Mouse (Mus musculus) forebrain, postnatal 0 days (tissue): Measurements from ENCODE around the gene Slc35g3. TPM values are rescaled to one million over a fixed set of nuclear protein-coding genes. Genes with fewer than 3 reads are reported as not detected.
A peak's percentile ranks its signal among the peaks of the same experiment; 100 is the strongest.

Experiments
- ATAC-seq: fragments of 200-750 bp; cut with Nextera tagmentation; 2 replicates; pipeline ENCODE4 v1.8.0; 2017; ENCODE audit warnings: mild to moderate bottlenecking, moderate library complexity
- DNase-seq: peaks from one replicate; pipeline ENCODE4 v3.0.0-alpha.2; 2015
- H3K27ac ChIP-seq: fragments of 300-500 bp; sonication (generic); 2 replicates; pipeline ENCODE4 v1.5.1; 2014; ENCODE audit warnings: low read depth, mild to moderate bottlenecking, antibody characterized with exemption, low read length, moderate library complexity, mixed read lengths
- H3K27me3 ChIP-seq: fragments of 300-500 bp; sonication (generic); 2 replicates; pipeline ENCODE4 v1.6.1; 2014; ENCODE audit warnings: mild to moderate bottlenecking, low read length, mixed read lengths; ENCODE audit not compliant: insufficient read depth
- H3K36me3 ChIP-seq: fragments of 300-500 bp; sonication (generic); 2 replicates; pipeline ENCODE4 v1.6.1; 2014; ENCODE audit warnings: mild to moderate bottlenecking, moderate library complexity; ENCODE audit not compliant: insufficient read depth
- H3K4me1 ChIP-seq: fragments of 300-500 bp; sonication (generic); 2 replicates; pipeline ENCODE4 v1.6.1; 2014; ENCODE audit warnings: antibody characterized with exemption; ENCODE audit not compliant: insufficient read depth
- H3K4me2 ChIP-seq: fragments of 300-500 bp; sonication (generic); 2 replicates; pipeline ENCODE4 v1.6.1; 2014; ENCODE audit warnings: low read depth, mild to moderate bottlenecking, moderate library complexity
- H3K4me3 ChIP-seq: fragments of 300-500 bp; sonication (generic); 2 replicates; pipeline ENCODE4 v1.5.1; 2014; ENCODE audit warnings: low read depth, low read length, mixed read lengths
- H3K9ac ChIP-seq: fragments of 300-500 bp; sonication (generic); 2 replicates; pipeline ENCODE4 v1.6.1; 2014; ENCODE audit warnings: mild to moderate bottlenecking
- H3K9me3 ChIP-seq: fragments of 300-500 bp; sonication (generic); 2 replicates; pipeline ENCODE4 v1.6.1; 2016; ENCODE audit warnings: low read length
- CTCF ChIP-seq: sonication (generic); IDR thresholded peaks from 2 replicates; pipeline ENCODE4 v1.5.1; 2016; ENCODE audit warnings: antibody characterized with exemption, control low read depth, low read depth
- WGBS: fragments of 180-500 bp; shearing (Covaris S2); extraction: QIAGEN DNeasy Blood & Tissue Kit; methylation state at CpG from one replicate; pipeline ENCODE4 v1.1.7; 2014; 5-methylcytosine and 5-hydroxymethylcytosine counted together
- polyA plus RNA-seq: library from polyadenylated mRNA; unstranded; fragments of >200 nt; fragmentation: Nextera tagmentation; extraction: Ambion mirVana; gene quantifications from 2 replicates; pipeline ENCODE4 v1.2.1, GENCODE M21; 2015
- total RNA-seq: library from RNA; depleted of rRNA; stranded (reverse); fragments of >200 nt; gene quantifications from 2 replicates; pipeline ENCODE4 v1.2.3, GENCODE M21; 2014

Gene Slc35g3
- total and polyA plus RNA-seq, 2 experiments from 2014 or later, result not detected

DNA sequence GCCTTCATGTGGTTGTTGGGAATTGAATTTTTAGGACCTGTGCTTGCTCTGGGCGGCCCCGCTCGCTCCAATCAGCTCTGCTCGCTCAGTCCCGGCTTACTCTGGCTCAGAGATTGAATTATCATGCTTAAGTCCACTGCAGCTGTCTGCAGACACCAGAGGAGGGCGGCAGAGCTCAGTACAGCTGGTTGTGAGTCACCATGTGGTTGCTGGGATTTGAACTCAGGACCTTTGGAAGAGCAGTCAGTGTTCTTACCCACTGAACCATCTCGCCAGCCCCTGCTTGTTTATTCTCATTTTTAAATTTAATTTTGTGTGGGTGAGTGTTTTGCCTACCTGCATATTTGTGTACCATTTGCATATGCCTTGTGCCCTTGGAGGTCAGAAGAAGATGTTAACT is 1.8 kb upstream of the Slc35g3 start:
- no peaks in the 10 kb centered on the region for H3K27me3 ChIP-seq
- 68% methylated on average over 7 of the region's 7 CpGs for WGBS
- TF ChIP-seq CTCF, result peak; percentile 39
- H3K4me1 ChIP-seq, result peaks cover 14% of the 10 kb centered on the region
- no peaks in the 10 kb centered on the region for H3K9me3 ChIP-seq
- no peaks in the 10 kb centered on the region for H3K36me3 ChIP-seq
- H3K27ac ChIP-seq, result no peak overlapping the region
- no peak overlapping the region for H3K4me2 ChIP-seq
- ATAC-seq (no peak), DNase-seq (no peak)
- no peak overlapping the region for H3K4me3 ChIP-seq
- no peak overlapping the region for H3K9ac ChIP-seq

DNA sequence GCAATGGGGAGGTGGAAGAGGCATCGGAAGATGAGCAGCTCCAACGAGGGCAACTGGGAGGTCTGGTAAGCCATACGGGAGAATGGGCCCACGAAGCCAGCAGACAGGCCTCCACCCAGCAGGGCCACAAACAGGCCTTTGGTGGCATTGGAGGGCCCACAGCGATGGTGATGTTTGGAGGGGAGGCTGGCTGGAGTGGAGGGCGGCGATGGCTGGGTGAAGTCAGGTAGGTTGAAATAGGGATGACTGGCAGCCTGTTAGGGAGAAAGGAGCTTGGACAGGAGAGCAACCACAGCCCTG is 917 bp downstream of the Slc35g3 start:
- Histone ChIP-seq H3K9ac (no peak overlapping the region), H3K27ac (no peak overlapping the region), H3K4me2 (no peak overlapping the region), H3K4me3 (no peak overlapping the region), H3K27me3 (no peaks in the 10 kb centered on the region), H3K4me1 (peaks cover 20% of the 10 kb centered on the region), H3K36me3 (no peaks in the 10 kb centered on the region), H3K9me3 (no peaks in the 10 kb centered on the region)
- no peak for TF ChIP-seq CTCF
- ATAC-seq, result no peak
- no peak for DNase-seq
- WGBS, result 94% methylated on average over 7 of the region's 7 CpGs

GRCm38 (mm10) chr11:69760160-69760900 is 1.4 kb downstream of the Slc35g3 start:
- Histone ChIP-seq H3K4me2 (peak overlapping the region; percentile 67), H3K36me3 (no peaks in the 10 kb centered on the region), H3K4me3 (no peak overlapping the region), H3K9ac (peak overlapping the region; percentile 72; the same call in 1 of the 2 replicates), H3K9me3 (no peaks in the 10 kb centered on the region), H3K27ac (peak overlapping the region; percentile 97), H3K4me1 (peaks cover 21% of the 10 kb centered on the region), H3K27me3 (no peaks in the 10 kb centered on the region)
- 78% methylated on average over 14 of the region's 14 CpGs for WGBS
- DNase-seq (no peak), ATAC-seq (no peak)
- TF ChIP-seq CTCF, result no peak

- H3K4me3 ChIP-seq, result peak overlapping the region; percentile 58
- H3K9ac ChIP-seq, result peak overlapping the region; percentile 72
- TF ChIP-seq CTCF, result 0 out of 2 replicates have a peak, but pooled peaks have one; percentile 10
- H3K27ac ChIP-seq, result peak overlapping the region; percentile 97
- peaks cover 24% of the 10 kb centered on the region for H3K4me1 ChIP-seq
- peak; percentile 83 for ATAC-seq
- 1% methylated on average over 37 of the region's 37 CpGs for WGBS
- no peaks in the 10 kb centered on the region for H3K9me3 ChIP-seq
- no peaks in the 10 kb centered on the region for H3K36me3 ChIP-seq
- DNase-seq, result peak; percentile 90
- H3K27me3 ChIP-seq, result no peaks in the 10 kb centered on the region
- H3K4me2 ChIP-seq, result peak overlapping the region; percentile 67
Observed at GRCm38 (mm10) chr11:69758971-69759721, 2.6 kb downstream of the Slc35g3 start.

DNA sequence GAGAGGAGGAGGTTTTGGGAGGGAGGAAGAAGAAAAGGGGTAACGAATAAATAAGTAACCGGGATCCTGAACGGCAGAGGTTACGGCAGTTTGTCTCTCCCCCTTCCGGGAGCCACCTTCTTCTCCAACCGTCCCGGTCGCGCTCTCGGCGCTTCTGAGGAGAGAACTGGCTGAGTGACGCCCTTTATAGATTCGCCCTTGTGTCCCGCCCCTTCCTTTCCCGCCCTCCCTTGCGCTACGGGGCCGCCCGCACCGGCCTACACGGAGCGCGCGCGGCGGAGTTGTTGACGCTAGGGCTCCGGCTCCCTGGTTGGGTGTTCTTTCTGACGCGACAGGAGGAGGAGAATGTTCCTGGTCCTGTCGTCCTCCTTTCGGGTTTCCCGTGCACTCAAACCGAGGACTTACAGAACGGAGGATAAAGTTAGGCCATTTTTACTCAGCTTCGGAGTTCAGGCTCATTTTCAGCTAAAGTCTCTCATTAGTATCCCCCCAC is 3.2 kb downstream of the Slc35g3 start, which contains the start of gene Polr2a:
Gene Polr2a (minus strand): TSS at position 160 of the 493 bp plus-strand sequence.
- peak; percentile 100 for DNase-seq
- H3K9me3 ChIP-seq, result no peaks in the 10 kb centered on the region
- peak within 1 kb of the TSS; percentile 97 for H3K27ac ChIP-seq
- H3K4me1 ChIP-seq, result peaks cover 24% of the 10 kb centered on the region
- H3K4me2 ChIP-seq, result peak within 1 kb of the TSS; percentile 67
- no peaks in the 10 kb centered on the region for H3K27me3 ChIP-seq
- H3K9ac ChIP-seq, result peak within 1 kb of the TSS; percentile 72
- no peaks in the 10 kb centered on the region for H3K36me3 ChIP-seq
- ATAC-seq, result peak; percentile 95
- no peak; the same call in 1 of the 2 replicates for TF ChIP-seq CTCF
- WGBS, result under 1% methylated on average over 34 of the region's 36 CpGs
- H3K4me3 ChIP-seq, result peak within 1 kb of the TSS; percentile 58

DNA sequence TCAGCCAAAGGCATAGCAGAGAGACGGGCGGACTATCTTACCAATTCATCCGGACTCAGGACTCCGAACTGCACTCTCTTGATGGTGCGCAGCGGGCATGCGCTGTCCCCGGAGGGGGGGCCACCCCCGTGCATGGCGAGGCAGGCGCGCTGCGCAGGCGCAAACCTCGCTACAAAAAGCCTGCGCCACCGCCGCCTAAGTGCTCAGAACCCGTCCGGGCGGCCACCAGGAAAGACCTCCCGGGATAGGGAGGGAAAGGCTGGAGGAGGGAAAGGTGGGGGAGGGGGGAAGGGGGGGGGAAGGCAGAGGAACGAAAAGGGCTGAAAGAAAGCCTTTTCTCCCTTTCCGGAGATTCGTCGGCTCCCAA is 3.7 kb downstream of the Slc35g3 start:
- H3K4me2 ChIP-seq, result peak overlapping the region; percentile 67
- H3K4me3 ChIP-seq, result peak overlapping the region; percentile 58
- peak; percentile 14; the same call in 1 of the 2 replicates for TF ChIP-seq CTCF
- no peaks in the 10 kb centered on the region for H3K9me3 ChIP-seq
- H3K27ac ChIP-seq, result peak overlapping the region; percentile 97
- no peaks in the 10 kb centered on the region for H3K36me3 ChIP-seq
- WGBS, result under 1% methylated on average over 26 of the region's 26 CpGs
- DNase-seq, result peak; percentile 98
- peak overlapping the region; percentile 72 for H3K9ac ChIP-seq
- H3K4me1 ChIP-seq, result peaks cover 24% of the 10 kb centered on the region
- peak; percentile 85 for ATAC-seq
- no peaks in the 10 kb centered on the region for H3K27me3 ChIP-seq
